Mouse (Mus musculus) intestine, embryonic 15.5 days (tissue): ENCODE measurements around the gene Gbp10. TPM values are rescaled to one million over a fixed set of nuclear protein-coding genes. Genes with fewer than 3 reads are reported as not detected.
"Not testable (repeated sequence)": the region's sequence is repeated elsewhere in the genome, so short reads cannot be mapped to it uniquely, and the experiment has no call there.

ENCODE experiments used
- ATAC-seq: fragments of 200-750 bp; cut with Nextera tagmentation; 2 replicates; pipeline ENCODE4 v1.8.0; 2017; ENCODE audit warnings: moderate TSS enrichment, moderate library complexity
- H3K27ac ChIP-seq: fragments of 300-500 bp; sonication (generic); 2 replicates; pipeline ENCODE4 v1.5.1; 2015; ENCODE audit warnings: mild to moderate bottlenecking, inconsistent platforms
- H3K27me3 ChIP-seq: fragments of 300-500 bp; sonication (generic); replicated peaks from 2 replicates; pipeline ENCODE4 v1.6.1; 2015; ENCODE audit warnings: inconsistent platforms
- H3K36me3 ChIP-seq: fragments of 300-500 bp; sonication (generic); 2 replicates; pipeline ENCODE4 v1.6.1; 2015; ENCODE audit warnings: inconsistent platforms
- H3K4me1 ChIP-seq: fragments of 300-500 bp; sonication (generic); replicated peaks from 2 replicates; pipeline ENCODE4 v1.6.1; 2015; ENCODE audit warnings: inconsistent platforms
- H3K4me2 ChIP-seq: fragments of 300-500 bp; sonication (generic); replicated peaks from 2 replicates; pipeline ENCODE4 v1.6.1; 2015; ENCODE audit warnings: mild to moderate bottlenecking, inconsistent platforms
- H3K4me3 ChIP-seq: fragments of 300-500 bp; sonication (generic); replicated peaks from 2 replicates; pipeline ENCODE4 v1.5.1; 2015; ENCODE audit warnings: inconsistent platforms
- H3K9ac ChIP-seq: fragments of 300-500 bp; sonication (generic); 2 replicates; pipeline ENCODE4 v1.6.1; 2015; ENCODE audit warnings: inconsistent platforms
- H3K9me3 ChIP-seq: fragments of 300-500 bp; sonication (generic); 2 replicates; pipeline ENCODE4 v1.6.1; 2016; ENCODE audit warnings: inconsistent platforms
- WGBS: fragments of 180-500 bp; shearing (Covaris S2); methylation state at CpG from one replicate; pipeline ENCODE4 v1.1.7; 2015; 5-methylcytosine and 5-hydroxymethylcytosine counted together
- polyA plus RNA-seq: library from polyadenylated mRNA; unstranded; fragments of >200 nt; fragmentation: Nextera tagmentation; extraction: Ambion mirVana; gene quantifications from 2 replicates; pipeline ENCODE4 v1.2.1, GENCODE M21; 2015

The Gbp10 gene
- not detected in 2 replicates for polyA plus RNA-seq

- not testable (repeated sequence) for H3K27me3 ChIP-seq, H3K4me1 ChIP-seq, H3K9ac ChIP-seq, H3K27ac ChIP-seq, ATAC-seq, H3K9me3 ChIP-seq, H3K4me3 ChIP-seq, H3K4me2 ChIP-seq, H3K36me3 ChIP-seq
Observed at GRCm38 (mm10) chr5:105239483-105240047, at the start of gene Gbp10. Gene Gbp10 (minus strand): TSS chr5:105239533.

- H3K4me2 ChIP-seq, H3K9ac ChIP-seq, H3K9me3 ChIP-seq, H3K4me1 ChIP-seq, ATAC-seq, H3K27ac ChIP-seq, H3K36me3 ChIP-seq, H3K27me3 ChIP-seq, H3K4me3 ChIP-seq: not testable (repeated sequence)
- no CpG with 5 or more reads among the region's 3 CpGs for WGBS
Observed at GRCm38 (mm10) chr5:105260673-105261072, 21.3 kb upstream of the Gbp10 start.

- H3K36me3 ChIP-seq: no peaks in the 10 kb centered on the region
- no peaks in the 10 kb centered on the region for H3K4me1 ChIP-seq
- no peak for ATAC-seq
- H3K27me3 ChIP-seq: no peaks in the 10 kb centered on the region
- H3K4me3 ChIP-seq: no peak overlapping the region
- no peak overlapping the region for H3K27ac ChIP-seq
- H3K9ac ChIP-seq: no peak overlapping the region
- no peaks in the 10 kb centered on the region for H3K9me3 ChIP-seq
- H3K4me2 ChIP-seq: no peak overlapping the region
Observed at GRCm38 (mm10) chr5:105252491-105252890, 13.2 kb upstream of the Gbp10 start.

GRCm38 (mm10) chr5:105244741-105245140 lies 5.4 kb upstream of the Gbp10 start:
- not testable (repeated sequence) for H3K36me3 ChIP-seq, H3K4me2 ChIP-seq, H3K27me3 ChIP-seq, H3K4me3 ChIP-seq, H3K9ac ChIP-seq, H3K9me3 ChIP-seq, ATAC-seq, H3K27ac ChIP-seq, H3K4me1 ChIP-seq
- 68% methylated on average over 3 of the region's 3 CpGs for WGBS

GRCm38 (mm10) chr5:105240982-105241381 lies 1.6 kb upstream of the Gbp10 start:
- not testable (repeated sequence) for ATAC-seq, H3K27ac ChIP-seq, H3K9me3 ChIP-seq, H3K27me3 ChIP-seq, H3K4me3 ChIP-seq, H3K4me1 ChIP-seq, H3K9ac ChIP-seq, H3K36me3 ChIP-seq, H3K4me2 ChIP-seq
- 85% methylated on average over 5 of the region's 5 CpGs for WGBS

- H3K4me2 ChIP-seq, ATAC-seq, H3K9me3 ChIP-seq, H3K36me3 ChIP-seq, H3K4me1 ChIP-seq, H3K9ac ChIP-seq, H3K27me3 ChIP-seq, H3K4me3 ChIP-seq, H3K27ac ChIP-seq: not testable (repeated sequence)
- 81% methylated on average over 1 of the region's 1 CpGs for WGBS
Observed at GRCm38 (mm10) chr5:105238402-105238801, 931 bp downstream of the Gbp10 start.

- H3K27me3 ChIP-seq, H3K9ac ChIP-seq, H3K4me1 ChIP-seq, H3K4me2 ChIP-seq, H3K27ac ChIP-seq, H3K4me3 ChIP-seq, H3K9me3 ChIP-seq, ATAC-seq, H3K36me3 ChIP-seq: not testable (repeated sequence)
- 88% methylated on average over 3 of the region's 3 CpGs for WGBS
Observed at GRCm38 (mm10) chr5:105236040-105236439, 3.3 kb downstream of the Gbp10 start.

- H3K4me3 ChIP-seq, H3K9me3 ChIP-seq, H3K27ac ChIP-seq, H3K4me2 ChIP-seq, H3K4me1 ChIP-seq, H3K9ac ChIP-seq, H3K36me3 ChIP-seq, H3K27me3 ChIP-seq, ATAC-seq: not testable (repeated sequence)
- no CpG with 5 or more reads among the region's 3 CpGs for WGBS
Observed at GRCm38 (mm10) chr5:105208957-105209356, 30.4 kb downstream of the Gbp10 start.

GRCm38 (mm10) chr5:105200791-105201355 lies 38.5 kb downstream of the Gbp10 start:
- H3K9me3 ChIP-seq, H3K27me3 ChIP-seq, ATAC-seq: not testable (repeated sequence)

GRCm38 (mm10) chr5:105199149-105199548 lies 40.2 kb downstream of the Gbp10 start:
- H3K9ac ChIP-seq, H3K27ac ChIP-seq, H3K4me2 ChIP-seq, H3K4me3 ChIP-seq, H3K9me3 ChIP-seq, H3K4me1 ChIP-seq, ATAC-seq, H3K27me3 ChIP-seq, H3K36me3 ChIP-seq: not testable (repeated sequence)
- 90% methylated on average over 1 of the region's 1 CpGs for WGBS

More at GRCm38 (mm10) chr5:105200791-105201355, 38.5 kb downstream of the Gbp10 start:
- H3K36me3 ChIP-seq, H3K4me1 ChIP-seq, H3K27ac ChIP-seq, H3K9ac ChIP-seq, H3K4me3 ChIP-seq, H3K4me2 ChIP-seq: not testable (repeated sequence)
- WGBS: 87% methylated on average over 4 of the region's 4 CpGs

- not testable (repeated sequence) for H3K9ac ChIP-seq, H3K4me3 ChIP-seq, H3K4me2 ChIP-seq, H3K4me1 ChIP-seq, H3K9me3 ChIP-seq, H3K27me3 ChIP-seq, H3K27ac ChIP-seq, ATAC-seq, H3K36me3 ChIP-seq
Observed at GRCm38 (mm10) chr5:105197915-105198560, 41.3 kb downstream of the Gbp10 start.

- H3K36me3 ChIP-seq, H3K9ac ChIP-seq, H3K9me3 ChIP-seq, H3K4me3 ChIP-seq, H3K27ac ChIP-seq, ATAC-seq, H3K4me2 ChIP-seq, H3K27me3 ChIP-seq, H3K4me1 ChIP-seq: not testable (repeated sequence)
- 82% methylated on average over 5 of the region's 5 CpGs for WGBS
Observed at GRCm38 (mm10) chr5:105196308-105196707, 43.0 kb downstream of the Gbp10 start.

GRCm38 (mm10) chr5:105192536-105192935 lies 46.8 kb downstream of the Gbp10 start:
- not testable (repeated sequence) for H3K27ac ChIP-seq, H3K27me3 ChIP-seq, ATAC-seq, H3K4me3 ChIP-seq, H3K9ac ChIP-seq, H3K36me3 ChIP-seq, H3K4me2 ChIP-seq, H3K9me3 ChIP-seq, H3K4me1 ChIP-seq
- 77% methylated on average over 2 of the region's 2 CpGs for WGBS
